Mouse (Mus musculus): ENCODE results near the gene Mc1r. TPM values are rescaled to one million over a fixed set of nuclear protein-coding genes. Genes with fewer than 3 reads are reported as not detected.
A peak's percentile ranks its signal among the peaks of the same experiment; 100 is the strongest.

Gene Mc1r
- polyA plus RNA-seq, 1 experiment from 2014 or later = not detected

- DNase-seq (ENCODE audit: low spot score) (no peak), ATAC-seq (replicated peaks; ENCODE audit: low FRiP score, low read depth) (no peak)
- 97% methylated on average over 4 of the region's 4 CpGs for WGBS
- Histone ChIP-seq H3K4me2 (ENCODE audit: low read length) (no peak overlapping the region), H3K9ac (ENCODE audit: low read depth, low read length) (no peak overlapping the region), H3K9me3 (replicated peaks; ENCODE audit: low read length) (no peaks in the 10 kb centered on the region), H3K4me3 (replicated peaks; ENCODE audit: low read depth, low read length) (no peak overlapping the region), H3K36me3 (ENCODE audit: insufficient read depth, low read length) (peaks cover 48% of the 10 kb centered on the region), H3K4me1 (replicated peaks; ENCODE audit: insufficient read depth, low read length) (no peaks in the 10 kb centered on the region), H3K27me3 (ENCODE audit: insufficient read depth, low read length) (no peaks in the 10 kb centered on the region), H3K27ac (no peak overlapping the region)
- no peak for TF ChIP-seq CTCF (IDR thresholded peaks at IDR 0.05; ENCODE audit: low read depth)
These were observed 25.2 kb upstream of the Mc1r start for GRCm38 (mm10) chr8:123381711-123382110.

GRCm38 (mm10) chr8:123382516-123382915 is 24.4 kb upstream of the Mc1r start:
- Histone ChIP-seq H3K4me2 (ENCODE audit: low read length) (no peak overlapping the region), H3K9ac (ENCODE audit: low read depth, low read length) (no peak overlapping the region), H3K36me3 (ENCODE audit: insufficient read depth, low read length) (peaks cover 54% of the 10 kb centered on the region), H3K27ac (no peak overlapping the region), H3K27me3 (ENCODE audit: insufficient read depth, low read length) (no peaks in the 10 kb centered on the region), H3K4me1 (replicated peaks; ENCODE audit: insufficient read depth, low read length) (no peaks in the 10 kb centered on the region), H3K4me3 (replicated peaks; ENCODE audit: low read depth, low read length) (no peak overlapping the region), H3K9me3 (replicated peaks; ENCODE audit: low read length) (no peaks in the 10 kb centered on the region)
- DNase-seq (ENCODE audit: low spot score) (no peak), ATAC-seq (replicated peaks; ENCODE audit: low FRiP score, low read depth) (no peak)
- TF ChIP-seq CTCF (IDR thresholded peaks at IDR 0.05; ENCODE audit: low read depth) = no peak
- 91% methylated on average over 8 of the region's 8 CpGs for whole genome bisulfite sequencing

- DNase-seq (ENCODE audit: low spot score) = peak; percentile 64
These were observed 21.9 kb upstream of the Mc1r start for GRCm38 (mm10) chr8:123384883-123385540.

GRCm38 (mm10) chr8:123387041-123387440 is 19.9 kb upstream of the Mc1r start:
- Histone ChIP-seq H3K9ac (ENCODE audit: low read depth, low read length) (no peak overlapping the region), H3K27ac (no peak overlapping the region), H3K36me3 (ENCODE audit: insufficient read depth, low read length) (peaks cover 86% of the 10 kb centered on the region), H3K9me3 (replicated peaks; ENCODE audit: low read length) (no peaks in the 10 kb centered on the region), H3K4me1 (replicated peaks; ENCODE audit: insufficient read depth, low read length) (no peaks in the 10 kb centered on the region), H3K4me2 (ENCODE audit: low read length) (no peak overlapping the region), H3K4me3 (replicated peaks; ENCODE audit: low read depth, low read length) (no peak overlapping the region), H3K27me3 (ENCODE audit: insufficient read depth, low read length) (no peaks in the 10 kb centered on the region)
- DNase-seq (ENCODE audit: low spot score) = no peak
- no peak for ATAC-seq (replicated peaks; ENCODE audit: low FRiP score, low read depth)
- no peak for TF ChIP-seq CTCF (IDR thresholded peaks at IDR 0.05; ENCODE audit: low read depth)
- 83% methylated on average over 3 of the region's 3 CpGs for WGBS

More at GRCm38 (mm10) chr8:123384883-123385540, 21.9 kb upstream of the Mc1r start:
- no peak overlapping the region for H3K4me3 ChIP-seq (replicated peaks; ENCODE audit: low read depth, low read length)
- no peak overlapping the region for H3K27ac ChIP-seq
- no peak overlapping the region for H3K9ac ChIP-seq (ENCODE audit: low read depth, low read length)
- H3K36me3 ChIP-seq (ENCODE audit: insufficient read depth, low read length) = peaks cover 75% of the 10 kb centered on the region
- peak; percentile 65 for TF ChIP-seq CTCF (IDR thresholded peaks at IDR 0.05; ENCODE audit: low read depth)
- no peaks in the 10 kb centered on the region for H3K27me3 ChIP-seq (ENCODE audit: insufficient read depth, low read length)
- no peaks in the 10 kb centered on the region for H3K9me3 ChIP-seq (replicated peaks; ENCODE audit: low read length)
- WGBS = 68% methylated on average over 9 of the region's 9 CpGs
- H3K4me1 ChIP-seq (replicated peaks; ENCODE audit: insufficient read depth, low read length) = no peaks in the 10 kb centered on the region
- no peak for ATAC-seq (replicated peaks; ENCODE audit: low FRiP score, low read depth)
- no peak overlapping the region for H3K4me2 ChIP-seq (ENCODE audit: low read length)

GRCm38 (mm10) chr8:123387801-123388200 is 19.1 kb upstream of the Mc1r start:
- H3K9me3 ChIP-seq (replicated peaks; ENCODE audit: low read length) = no peaks in the 10 kb centered on the region
- H3K4me3 ChIP-seq (replicated peaks; ENCODE audit: low read depth, low read length) = no peak overlapping the region
- H3K4me2 ChIP-seq (ENCODE audit: low read length) = no peak overlapping the region
- H3K27me3 ChIP-seq (ENCODE audit: insufficient read depth, low read length) = no peaks in the 10 kb centered on the region
- H3K36me3 ChIP-seq (ENCODE audit: insufficient read depth, low read length) = peaks cover 87% of the 10 kb centered on the region
- H3K4me1 ChIP-seq (replicated peaks; ENCODE audit: insufficient read depth, low read length) = no peaks in the 10 kb centered on the region
- no peak overlapping the region for H3K9ac ChIP-seq (ENCODE audit: low read depth, low read length)
- no peak overlapping the region for H3K27ac ChIP-seq
- no peak for ATAC-seq (replicated peaks; ENCODE audit: low FRiP score, low read depth)
- no peak for TF ChIP-seq CTCF (IDR thresholded peaks at IDR 0.05; ENCODE audit: low read depth)
- WGBS = 93% methylated on average over 8 of the region's 8 CpGs
- DNase-seq (ENCODE audit: low spot score) = no peak

- ATAC-seq (replicated peaks; ENCODE audit: low FRiP score, low read depth) = 0 out of 2 replicates have a peak, but pooled peaks have one; percentile 36
- H3K27ac ChIP-seq = no peak overlapping the region
These were observed 17.9 kb upstream of the Mc1r start for GRCm38 (mm10) chr8:123389026-123389425.

More at GRCm38 (mm10) chr8:123389026-123389425, 17.9 kb upstream of the Mc1r start:
- H3K9ac ChIP-seq (ENCODE audit: low read depth, low read length) = no peak overlapping the region
- no peaks in the 10 kb centered on the region for H3K4me1 ChIP-seq (replicated peaks; ENCODE audit: insufficient read depth, low read length)
- peaks cover 86% of the 10 kb centered on the region for H3K36me3 ChIP-seq (ENCODE audit: insufficient read depth, low read length)
- 94% methylated on average over 7 of the region's 7 CpGs for WGBS
- no peak for TF ChIP-seq CTCF (IDR thresholded peaks at IDR 0.05; ENCODE audit: low read depth)
- no peaks in the 10 kb centered on the region for H3K27me3 ChIP-seq (ENCODE audit: insufficient read depth, low read length)
- no peak for DNase-seq (ENCODE audit: low spot score)
- H3K4me3 ChIP-seq (replicated peaks; ENCODE audit: low read depth, low read length) = no peak overlapping the region
- no peaks in the 10 kb centered on the region for H3K9me3 ChIP-seq (replicated peaks; ENCODE audit: low read length)
- no peak overlapping the region for H3K4me2 ChIP-seq (ENCODE audit: low read length)
